In genomic region chr3:98013086-98013400, GRCm38 (mm10) we compare ENCODE assay signal across 8 mouse cellular contexts. TPM values are rescaled to one million over a fixed set of nuclear protein-coding genes. Genes with fewer than 3 reads are reported as not detected.
DNase-seq lines count a peak whose midpoint lies in the region; ATAC-seq and TF ChIP-seq lines count a peak whose summit lies in the region.

No protein-coding gene starts in this region.

- H3K4me2 ChIP-seq in heart, postnatal 0 days (ENCODE audit: low read depth, low read length), result peak overlapping the region; percentile 86
- H3K4me2 ChIP-seq in hindbrain, embryonic 13.5 days, result peak overlapping the region; percentile 86
- peak overlapping the region; percentile 81 for H3K4me2 ChIP-seq in midbrain, embryonic 12.5 days (replicated peaks)

- no peaks in the 10 kb centered on the region for H3K36me3 ChIP-seq in heart, postnatal 0 days (replicated peaks; ENCODE audit: control insufficient read depth, insufficient read depth, low read length)
- H3K36me3 ChIP-seq in hindbrain, embryonic 13.5 days, result no peaks in the 10 kb centered on the region
- no peaks in the 10 kb centered on the region for H3K36me3 ChIP-seq in midbrain, embryonic 12.5 days

- TF ChIP-seq POLR2A in bone marrow macrophage, adult 2 months (IDR thresholded peaks at IDR 0.05; ENCODE audit: borderline replicate concordance, low read depth, low read length), result no peak

- no peaks in the 10 kb centered on the region for H3K9me3 ChIP-seq in heart, postnatal 0 days (replicated peaks; ENCODE audit: control insufficient read depth, low read length)
- H3K9me3 ChIP-seq in hindbrain, embryonic 13.5 days, result no peaks in the 10 kb centered on the region
- H3K9me3 ChIP-seq in midbrain, embryonic 12.5 days, result no peaks in the 10 kb centered on the region

- TF ChIP-seq CTCF in heart, postnatal 0 days (IDR thresholded peaks at IDR 0.05; ENCODE audit: low read depth), result no peak
- TF ChIP-seq CTCF in bone marrow macrophage, adult 2 months (IDR thresholded peaks at IDR 0.05; ENCODE audit: low read depth, low read length), result no peak

- ATAC-seq in heart, postnatal 0 days (ENCODE audit: insufficient read depth, low read depth), result no peak
- ATAC-seq in hindbrain, embryonic 13.5 days (ENCODE audit: low FRiP score), result no peak
- ATAC-seq in midbrain, embryonic 12.5 days (ENCODE audit: low FRiP score, low read depth), result no peak

- no peak overlapping the region; the same call in 1 of the 2 replicates for H3K27ac ChIP-seq in heart, postnatal 0 days (ENCODE audit: low read depth)
- H3K27ac ChIP-seq in bone marrow macrophage, adult 2 months (ENCODE audit: insufficient read depth, low read depth, low read length), result peak overlapping the region; percentile 14; the same call in 1 of the 2 replicates
- H3K27ac ChIP-seq in hindbrain, embryonic 13.5 days, result no peak overlapping the region
- H3K27ac ChIP-seq in midbrain, embryonic 12.5 days (replicated peaks), result no peak overlapping the region

- no peak for DNase-seq in heart, postnatal 0 days (ENCODE audit: low spot score)
- no peak for DNase-seq in heart, postnatal 36 days
- DNase-seq in cerebellum, postnatal 4 days (ENCODE audit: low spot score in 2 of 2), result no peak
- DNase-seq in ovary, postnatal 10 days (ENCODE audit: low spot score), result no peak
- DNase-seq in urinary bladder, adult 2 months (ENCODE audit: low spot score), result no peak

- under 1% methylated on average over 18 of the region's 18 CpGs for WGBS in heart, postnatal 0 days
- WGBS in hindbrain, embryonic 13.5 days, result 2% methylated on average over 18 of the region's 18 CpGs
- 1% methylated on average over 18 of the region's 18 CpGs for WGBS in midbrain, embryonic 12.5 days

- H3K27me3 ChIP-seq in heart, postnatal 0 days (ENCODE audit: control insufficient read depth, insufficient read depth, low read length), result peaks cover 4% of the 10 kb centered on the region; the same call in 1 of the 2 replicates
- peaks cover 8% of the 10 kb centered on the region for H3K27me3 ChIP-seq in hindbrain, embryonic 13.5 days
- peaks cover 18% of the 10 kb centered on the region for H3K27me3 ChIP-seq in midbrain, embryonic 12.5 days

- peak overlapping the region; percentile 24; the same call in 1 of the 2 replicates for H3K9ac ChIP-seq in heart, postnatal 0 days (replicated peaks; ENCODE audit: low read depth, low read length)
- H3K9ac ChIP-seq in hindbrain, embryonic 13.5 days, result peak overlapping the region; percentile 84
- peak overlapping the region; percentile 81 for H3K9ac ChIP-seq in midbrain, embryonic 12.5 days (replicated peaks)

- H3K4me3 ChIP-seq in heart, postnatal 0 days (ENCODE audit: low read depth, low read length), result peak overlapping the region; percentile 79
- peak overlapping the region; percentile 67 for H3K4me3 ChIP-seq in bone marrow macrophage, adult 2 months (ENCODE audit: insufficient read depth, low read length)
- H3K4me3 ChIP-seq in hindbrain, embryonic 13.5 days, result peak overlapping the region; percentile 84
- H3K4me3 ChIP-seq in midbrain, embryonic 12.5 days, result peak overlapping the region; percentile 86

- no peak for TF ChIP-seq EP300 in heart, postnatal 0 days (IDR thresholded peaks at IDR 0.05; ENCODE audit: low read depth)

- intact Hi-C loops in heart, postnatal 36 days (cut with DNase I), result loop anchor here (2.0 to 5.0 kb wide), 3 partner anchors 14 to 246 kb away; no protein-coding TSS in a partner anchor

- H3K4me1 ChIP-seq in heart, postnatal 0 days (ENCODE audit: control insufficient read depth, insufficient read depth), result peaks cover 30% of the 10 kb centered on the region
- peaks cover 24% of the 10 kb centered on the region for H3K4me1 ChIP-seq in bone marrow macrophage, adult 2 months (ENCODE audit: control insufficient read depth, insufficient read depth, low read length)
- peaks cover 19% of the 10 kb centered on the region for H3K4me1 ChIP-seq in hindbrain, embryonic 13.5 days (replicated peaks)
- peaks cover 45% of the 10 kb centered on the region for H3K4me1 ChIP-seq in midbrain, embryonic 12.5 days

RNA-seq across cellular contexts. Expression of gene Notch2, which starts 0.3 kb away (rescaled TPM):
- 40.2 and 53.7 TPM in 2 replicates for total RNA-seq in heart, postnatal 0 days (2014; rRNA removed; ENCODE audit: low replicate concordance)
- 5.5 and 6.0 TPM in 2 replicates for polyA plus RNA-seq in heart, postnatal 0 days (2015; fragmentation: Nextera tagmentation; extraction: Ambion mirVana)
- 10 to 100 TPM; 16.7 to 17.8 TPM for total RNA-seq in heart, postnatal 36 days (2021)
- 69.2 and 82.2 TPM in 2 replicates for polyA plus RNA-seq in bone marrow macrophage, adult 2 months (2012; ENCODE audit: insufficient read depth, insufficient read length, missing spikeins)
- 11.1 and 12.0 TPM in 2 replicates for polyA plus RNA-seq in hindbrain, embryonic 13.5 days (2015; fragmentation: Nextera tagmentation; extraction: Ambion mirVana)
- 20.3 and 20.7 TPM in 2 replicates for polyA plus RNA-seq in midbrain, embryonic 12.5 days (2016; fragmentation: Nextera tagmentation; extraction: Ambion mirVana)
- 23.1 and 31.2 TPM in 2 replicates for polyA plus RNA-seq in urinary bladder, adult 2 months (2012; rRNA removed)

Comparison
In these comparisons a context has a peak if more than half of its experiments do, and no peak if none do; other contexts are left out.
1. H3K9ac ChIP-seq: peak in every context shown above with its lines; median percentile 84 in hindbrain, embryonic 13.5 days; 81 in midbrain, embryonic 12.5 days; 24 in heart, postnatal 0 days.